Mouse (Mus musculus) neural tube, embryonic 10.5 days (tissue): ENCODE data around the gene Pate2.
"Not testable (repeated sequence)": the region's sequence is repeated elsewhere in the genome, so short reads cannot be mapped to it uniquely, and the experiment has no call there.

Experiments used
- DNase-seq: peaks from one replicate; pipeline ENCODE4 v3.0.0-alpha.2; 2017; ENCODE audit warnings: low spot score; ENCODE audit errors: extremely low spot score

Pate2 gene

GRCm38 (mm10) chr9:35556494-35557102 is 13.5 kb upstream of the Pate2 start:
- DNase-seq, result no peak

- peak; percentile 79 for DNase-seq
Observed at GRCm38 (mm10) chr9:35558257-35559008, 11.7 kb upstream of the Pate2 start, which contains the start of the genes Ddx25 and Pus3. TSS of gene Ddx25 (minus strand) at chr9:35558528. TSS of gene Pus3 (plus strand) at chr9:35558595.

- DNase-seq, result peak; percentile 89
Observed at GRCm38 (mm10) chr9:35559009-35559890, 10.8 kb upstream of the Pate2 start.

GRCm38 (mm10) chr9:35561076-35561475 is 9.0 kb upstream of the Pate2 start:
- DNase-seq, result no peak

- DNase-seq, result no peak
Observed at GRCm38 (mm10) chr9:35561583-35561982, 8.5 kb upstream of the Pate2 start.

- no peak for DNase-seq
Observed at GRCm38 (mm10) chr9:35564536-35565240, 5.4 kb upstream of the Pate2 start.

- DNase-seq, result no peak
Observed at GRCm38 (mm10) chr9:35567995-35568394, 2.1 kb upstream of the Pate2 start.

- DNase-seq, result no peak
Observed at GRCm38 (mm10) chr9:35570663-35571062, 579 bp downstream of the Pate2 start.

GRCm38 (mm10) chr9:35574416-35574815 is 4.3 kb downstream of the Pate2 start:
- DNase-seq, result peak; percentile 41

- DNase-seq, result no peak
Observed at GRCm38 (mm10) chr9:35587674-35588073, 17.6 kb downstream of the Pate2 start.

GRCm38 (mm10) chr9:35592903-35593302 is 22.8 kb downstream of the Pate2 start:
- DNase-seq, result no peak

GRCm38 (mm10) chr9:35607647-35608405 is 37.7 kb downstream of the Pate2 start:
- DNase-seq, result no peak

GRCm38 (mm10) chr9:35611841-35612240 is 41.8 kb downstream of the Pate2 start, which contains the start of gene Pate4:
TSS of gene Pate4 (minus strand) at chr9:35611941.
- no peak for DNase-seq

GRCm38 (mm10) chr9:35614005-35614404 is 43.9 kb downstream of the Pate2 start:
- DNase-seq, result no peak

GRCm38 (mm10) chr9:35616784-35617183 is 46.7 kb downstream of the Pate2 start:
- not testable (repeated sequence) for DNase-seq

GRCm38 (mm10) chr9:35632981-35633380 is 62.9 kb downstream of the Pate2 start:
- DNase-seq, result no peak

- no peak for DNase-seq
Observed at GRCm38 (mm10) chr9:35648102-35648501, 78.0 kb downstream of the Pate2 start, which contains the start of gene Pate3. TSS of gene Pate3 (minus strand) at chr9:35648202.

- no peak for DNase-seq
Observed at GRCm38 (mm10) chr9:35673557-35673956, 103.5 kb downstream of the Pate2 start.

GRCm38 (mm10) chr9:35687013-35687412 is 116.9 kb downstream of the Pate2 start, which contains the start of gene Pate1:
TSS of gene Pate1 (minus strand) at chr9:35687390.
- DNase-seq, result no peak

- DNase-seq, result no peak
Observed at GRCm38 (mm10) chr9:35691924-35692323, 121.8 kb downstream of the Pate2 start.
